Mouse (Mus musculus) limb, embryonic 12.5 days (tissue): ENCODE results near the gene Wscd2. TPM values are rescaled to one million over a fixed set of nuclear protein-coding genes. Genes with fewer than 3 reads are reported as not detected.

Source experiments
- polyA plus RNA-seq: library from polyadenylated mRNA; unstranded; fragments of >200 nt; fragmentation: Nextera tagmentation; extraction: Ambion mirVana; gene quantifications from 2 replicates; pipeline ENCODE4 v1.2.1, GENCODE M21; 2016

The Wscd2 gene
- polyA plus RNA-seq, 1 experiment from 2014 or later = 5.4 TPM

Other genes with a start within 250 kb of the Wscd2 start
- gene Sgsm1, start 179.5 kb upstream of the Wscd2 start, polyA plus RNA-seq = 6.6 and 7.0 TPM in 2 replicates
- gene Aym1, start 133.0 kb upstream of the Wscd2 start, polyA plus RNA-seq = not detected in 2 replicates
- 3.2 and 4.4 TPM in 2 replicates for gene Cmklr1, start 160.1 kb downstream of the Wscd2 start, polyA plus RNA-seq
- not detected in 2 replicates for gene 1700069L16Rik, start 234.4 kb downstream of the Wscd2 start, polyA plus RNA-seq
- 3.8 and 5.0 TPM in 2 replicates for gene Ficd, start 245.5 kb downstream of the Wscd2 start, polyA plus RNA-seq